Mouse (Mus musculus) lung, postnatal 0 days (tissue): ENCODE results near the gene Gpr137.

Source experiments
- CTCF ChIP-seq: IDR thresholded peaks from 2 replicates; pipeline ENCODE4 v1.5.1; 2016; ENCODE audit warnings: antibody characterized with exemption, mild to moderate bottlenecking
- EP300 ChIP-seq: IDR thresholded peaks from 2 replicates; pipeline ENCODE4 v1.6.1; 2016; ENCODE audit warnings: antibody characterized with exemption, mild to moderate bottlenecking, control low read depth

DNA sequence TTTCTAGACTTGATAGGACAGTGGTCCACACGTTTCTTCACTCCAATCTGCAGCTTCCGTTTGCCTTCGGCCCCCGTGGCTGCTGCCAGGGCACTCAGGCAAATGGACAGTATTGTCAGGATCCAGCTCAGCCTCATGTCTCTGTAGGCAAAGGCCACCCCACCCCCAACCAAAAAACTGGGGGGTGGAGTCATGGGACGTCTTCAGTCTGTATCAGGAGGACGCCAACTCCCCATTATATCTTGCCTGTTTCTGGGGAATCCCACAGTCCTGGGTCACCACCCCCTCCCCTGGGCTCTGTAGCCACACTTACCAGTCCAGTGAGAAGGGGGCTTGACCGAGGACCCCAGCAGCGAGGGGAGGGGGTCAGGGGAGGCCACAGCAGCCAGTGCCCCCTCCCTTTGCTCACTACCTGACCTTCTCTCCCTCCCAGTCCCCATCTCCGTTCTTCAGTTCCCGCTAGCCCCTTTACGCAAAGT is 36.8 kb upstream of the Gpr137 start:
- TF ChIP-seq CTCF (no peak), EP300 (no peak)
